Mouse (Mus musculus) limb, embryonic 14.5 days (tissue): ENCODE data around the gene Fads2. TPM values are rescaled to one million over a fixed set of nuclear protein-coding genes. Genes with fewer than 3 reads are reported as not detected.

ENCODE experiments used
- ATAC-seq: fragments of 200-750 bp; cut with Nextera tagmentation; 2 replicates; pipeline ENCODE4 v1.8.0; 2017; ENCODE audit warnings: low read depth, moderate number of reproducible peaks, moderate TSS enrichment; ENCODE audit not compliant: low FRiP score
- DNase-seq: peaks from one replicate; pipeline ENCODE4 v3.0.0-alpha.2; 2015; ENCODE audit warnings: low spot score
- H3K27ac ChIP-seq: fragments of 300-500 bp; sonication (generic); replicated peaks from 2 replicates; pipeline ENCODE4 v1.5.1; 2014; ENCODE audit warnings: low read depth, mild to moderate bottlenecking, low read length, moderate library complexity, mixed read lengths
- H3K27me3 ChIP-seq: fragments of 300-500 bp; sonication (generic); 2 replicates; pipeline ENCODE4 v1.6.1; 2014; ENCODE audit warnings: low read length, mixed read lengths; ENCODE audit not compliant: control insufficient read depth, insufficient read depth
- H3K36me3 ChIP-seq: fragments of 300-500 bp; sonication (generic); 2 replicates; pipeline ENCODE4 v1.6.1; 2014; ENCODE audit warnings: mild to moderate bottlenecking, low read length, moderate library complexity, mixed read lengths; ENCODE audit not compliant: control insufficient read depth, insufficient read depth
- H3K4me1 ChIP-seq: fragments of 300-500 bp; sonication (generic); 2 replicates; pipeline ENCODE4 v1.6.1; 2014; ENCODE audit warnings: antibody characterized with exemption, low read length, mixed read lengths; ENCODE audit not compliant: control insufficient read depth, insufficient read depth
- H3K4me2 ChIP-seq: fragments of 300-500 bp; sonication (generic); replicated peaks from 2 replicates; pipeline ENCODE4 v1.6.1; 2014; ENCODE audit warnings: low read depth, mild to moderate bottlenecking, low read length, moderate library complexity; ENCODE audit not compliant: severe bottlenecking
- H3K4me3 ChIP-seq: fragments of 300-500 bp; sonication (generic); replicated peaks from 2 replicates; pipeline ENCODE4 v1.5.1; 2014; ENCODE audit warnings: low read length
- H3K9ac ChIP-seq: fragments of 300-500 bp; sonication (generic); 2 replicates; pipeline ENCODE4 v1.6.1; 2014; ENCODE audit warnings: mild to moderate bottlenecking, low read depth, low read length, moderate library complexity; ENCODE audit not compliant: severe bottlenecking
- H3K9me3 ChIP-seq: fragments of 300-500 bp; sonication (generic); 2 replicates; pipeline ENCODE4 v1.6.1; 2016; ENCODE audit warnings: low read length; ENCODE audit not compliant: control insufficient read depth
- POLR2A ChIP-seq: fragments of 200-500 bp; IDR thresholded peaks from 2 replicates; pipeline ENCODE4 v1.8.0; 2012; ENCODE audit warnings: inconsistent platforms, mild to moderate bottlenecking, moderate library complexity, borderline replicate concordance; ENCODE audit not compliant: insufficient read depth, insufficient read length; ENCODE audit errors: extremely low read depth
- WGBS: fragments of 180-500 bp; shearing (Covaris S2); extraction: QIAGEN DNeasy Blood & Tissue Kit; methylation state at CpG from one replicate; pipeline ENCODE4 v1.1.7; 2014; 5-methylcytosine and 5-hydroxymethylcytosine counted together
- polyA plus RNA-seq, 2 experiments: library from polyadenylated mRNA; depleted of rRNA in 1 of 2; stranded (reverse) in 1 of 2; unstranded in 1 of 2; fragments of >200 nt; fragmentation: Nextera tagmentation in 1 of 2; extraction: Ambion mirVana in 1 of 2; gene quantifications; 2 replicates each; pipeline versions ENCODE4 v1.2.1 to v1.2.3; 2012 to 2014

Gene Fads2
- polyA plus RNA-seq, 2 experiments: 26.4 to 80.3 TPM

DNA sequence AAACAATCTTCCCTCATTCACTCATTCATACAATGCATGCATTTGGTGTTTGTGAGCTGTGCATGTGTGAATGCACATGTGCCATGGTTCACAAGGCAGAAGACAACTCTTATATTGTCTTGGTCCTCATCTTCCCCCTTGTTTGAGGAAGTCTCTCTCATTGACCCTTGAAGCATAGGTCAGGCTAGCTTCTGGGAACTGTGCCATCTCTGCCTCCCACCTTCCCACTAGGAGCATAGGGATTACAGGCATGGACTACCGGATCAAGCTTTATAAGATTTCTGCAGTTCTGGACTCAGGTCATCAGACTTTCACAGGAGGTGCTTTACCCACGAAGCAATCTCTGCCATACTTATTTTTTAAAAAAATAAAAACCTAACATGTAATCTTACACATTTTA lies 64.0 kb downstream of the Fads2 start:
- no peak overlapping the region for H3K9ac ChIP-seq
- ATAC-seq (no peak), DNase-seq (no peak)
- peaks cover 17% of the 10 kb centered on the region; the same call in 1 of the 2 replicates for H3K36me3 ChIP-seq
- H3K27me3 ChIP-seq: no peaks in the 10 kb centered on the region
- H3K27ac ChIP-seq: no peak overlapping the region
- no peak overlapping the region for H3K4me3 ChIP-seq
- peaks cover 18% of the 10 kb centered on the region for H3K4me1 ChIP-seq
- no peak overlapping the region for H3K4me2 ChIP-seq
- 69% methylated on average over 2 of the region's 2 CpGs for WGBS
- H3K9me3 ChIP-seq: no peaks in the 10 kb centered on the region
- TF ChIP-seq POLR2A: no peak

DNA sequence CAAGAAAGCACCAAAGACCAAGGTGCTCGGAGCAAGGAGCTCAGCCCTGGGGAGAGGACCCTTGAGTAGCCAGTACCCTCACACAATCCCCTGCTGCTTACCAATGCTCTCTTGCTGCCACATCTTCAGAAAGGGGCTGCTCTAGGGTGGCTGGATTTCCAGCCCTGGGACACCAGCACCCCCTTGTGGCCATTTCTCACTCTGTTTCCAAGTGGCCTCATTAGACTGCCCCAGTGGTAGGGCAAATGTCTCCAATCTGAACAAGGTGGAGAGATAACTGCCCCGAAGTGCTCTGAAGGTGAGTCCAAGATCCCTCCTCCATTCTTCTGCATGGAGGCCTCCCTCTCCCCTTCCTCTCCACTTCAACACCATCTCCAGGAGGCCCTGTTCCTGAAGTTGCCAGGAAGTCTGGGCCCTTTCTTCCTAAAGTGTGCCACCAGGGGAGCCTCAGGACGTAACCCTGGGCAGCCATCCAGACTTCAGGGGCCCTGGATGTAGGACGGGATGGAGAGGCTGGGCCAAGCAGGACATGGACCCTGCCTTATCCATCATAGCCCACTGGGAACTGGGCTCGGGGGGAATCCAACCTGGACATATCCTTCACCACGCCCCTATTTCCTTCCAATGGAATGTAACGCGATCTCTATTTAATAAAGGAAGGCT lies 66.6 kb downstream of the Fads2 start:
- H3K27me3 ChIP-seq: no peaks in the 10 kb centered on the region
- no peak overlapping the region for H3K4me2 ChIP-seq
- H3K27ac ChIP-seq: no peak overlapping the region
- DNase-seq (peak; percentile 69), ATAC-seq (0 out of 2 replicates have a peak, but pooled peaks have one; percentile 44)
- no peak overlapping the region for H3K9ac ChIP-seq
- H3K4me3 ChIP-seq: no peak overlapping the region
- 0 out of 2 replicates have a peak, but pooled peaks cover 4% of the 10 kb centered on the region for H3K4me1 ChIP-seq
- no peak for TF ChIP-seq POLR2A
- H3K9me3 ChIP-seq: no peaks in the 10 kb centered on the region
- 53% methylated on average over 8 of the region's 8 CpGs for WGBS
- peaks cover 27% of the 10 kb centered on the region for H3K36me3 ChIP-seq

DNA sequence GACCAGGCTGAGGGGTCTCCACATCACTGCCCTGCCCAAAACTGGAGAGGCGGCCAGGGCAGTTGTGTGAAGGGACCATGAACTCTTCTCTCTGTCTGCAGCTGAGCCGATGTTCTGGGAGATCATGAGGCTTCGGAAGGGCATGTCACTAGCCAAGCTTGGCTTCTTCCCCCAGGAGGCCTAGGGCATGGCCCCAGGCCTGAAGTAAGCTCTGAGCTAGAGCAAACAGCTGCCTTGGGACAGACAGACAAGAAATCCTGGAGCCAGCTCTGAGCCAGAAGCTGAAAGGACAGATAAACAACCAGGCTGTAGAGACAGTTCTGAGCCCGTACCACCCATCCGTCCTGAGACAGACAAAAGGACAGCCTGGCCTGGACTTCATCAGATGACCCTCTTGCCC lies 67.2 kb downstream of the Fads2 start:
- WGBS: 82% methylated on average over 5 of the region's 5 CpGs
- H3K9me3 ChIP-seq: no peaks in the 10 kb centered on the region
- ATAC-seq: no peak

DNA sequence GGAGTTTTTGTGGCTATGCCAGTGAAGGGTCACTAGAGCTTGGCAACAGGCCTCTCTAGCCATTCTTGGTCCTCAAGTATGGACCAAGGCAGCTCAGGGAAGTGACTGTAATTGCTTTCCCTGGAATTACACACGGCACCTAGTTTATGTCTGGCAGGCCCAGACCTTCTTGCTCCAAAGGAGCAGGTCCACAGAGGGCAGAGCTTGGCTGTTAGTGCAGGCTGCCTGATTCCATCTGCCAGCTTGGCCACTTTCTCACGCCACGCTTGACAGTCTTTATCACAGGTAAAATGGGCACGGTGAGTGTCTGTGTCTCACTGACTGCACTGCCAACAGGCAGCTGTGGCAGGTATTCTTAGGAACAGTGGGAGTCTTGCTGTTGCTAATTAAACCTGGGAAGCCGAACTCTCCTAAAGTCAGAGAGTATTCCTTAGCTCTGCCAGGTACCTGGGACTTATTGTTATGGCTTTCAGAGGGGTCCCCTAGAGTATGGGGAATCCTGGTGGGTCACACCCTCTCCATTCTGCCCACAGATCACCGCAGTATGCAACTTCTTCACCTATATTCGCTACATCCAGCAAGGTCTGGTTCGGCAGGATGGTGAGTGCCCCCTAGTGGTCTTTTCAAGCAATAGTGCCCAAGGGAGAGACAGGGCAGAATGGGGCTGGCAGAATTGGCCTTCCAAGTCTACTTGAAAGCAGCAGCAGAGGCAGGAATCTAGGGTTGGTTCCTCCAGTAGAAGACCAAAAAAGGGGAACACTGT lies 68.2 kb downstream of the Fads2 start:
- Histone ChIP-seq H3K4me1 (no peaks in the 10 kb centered on the region), H3K36me3 (peaks cover 41% of the 10 kb centered on the region), H3K9me3 (no peaks in the 10 kb centered on the region), H3K4me3 (no peak overlapping the region), H3K9ac (no peak overlapping the region), H3K27me3 (no peaks in the 10 kb centered on the region), H3K27ac (no peak overlapping the region), H3K4me2 (no peak overlapping the region)
- 39% methylated on average over 8 of the region's 8 CpGs for WGBS
- TF ChIP-seq POLR2A: no peak
- DNase-seq (peak; percentile 78), ATAC-seq (no peak)

More for the DNA sequence above, 67.2 kb downstream of the Fads2 start:
- Histone ChIP-seq H3K27me3 (no peaks in the 10 kb centered on the region), H3K9ac (no peak overlapping the region), H3K4me2 (no peak overlapping the region), H3K4me3 (no peak overlapping the region), H3K4me1 (0 out of 2 replicates have a peak, but pooled peaks cover 4% of the 10 kb centered on the region), H3K27ac (no peak overlapping the region), H3K36me3 (peaks cover 31% of the 10 kb centered on the region)
- no peak for DNase-seq
- no peak for TF ChIP-seq POLR2A

DNA sequence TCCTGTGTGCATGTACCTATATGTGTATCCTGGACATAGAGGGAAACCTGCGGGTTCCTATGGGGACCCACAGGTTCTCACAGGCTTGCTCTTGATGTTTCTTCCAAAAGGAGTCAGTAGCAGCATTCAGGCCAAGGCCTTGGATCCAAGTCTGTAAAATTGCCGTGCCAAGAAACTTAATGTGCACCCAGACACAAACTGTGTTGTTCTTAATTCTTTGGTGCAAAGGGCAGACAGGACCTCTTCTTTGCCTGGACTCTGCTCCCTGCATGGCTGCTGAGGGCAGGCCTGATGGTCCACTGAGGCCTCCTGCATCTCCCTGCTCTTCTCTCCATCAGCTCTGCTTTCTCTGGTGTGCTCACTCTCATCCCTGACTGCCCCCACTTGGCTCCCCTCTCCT lies 71.8 kb downstream of the Fads2 start:
- peaks cover 11% of the 10 kb centered on the region for H3K4me1 ChIP-seq
- no peak overlapping the region for H3K9ac ChIP-seq
- H3K27me3 ChIP-seq: no peaks in the 10 kb centered on the region
- TF ChIP-seq POLR2A: no peak
- ATAC-seq (no peak), DNase-seq (no peak)
- H3K36me3 ChIP-seq: peaks cover 52% of the 10 kb centered on the region
- H3K27ac ChIP-seq: no peak overlapping the region
- no peaks in the 10 kb centered on the region for H3K9me3 ChIP-seq
- no peak overlapping the region for H3K4me3 ChIP-seq
- H3K4me2 ChIP-seq: no peak overlapping the region
- 92% methylated on average over 2 of the region's 2 CpGs for WGBS
